Mouse (Mus musculus): ENCODE results near the gene Ndrg2. TPM values are rescaled to one million over a fixed set of nuclear protein-coding genes. Genes with fewer than 3 reads are reported as not detected.

Gene Ndrg2
- polyA plus RNA-seq (2012) = 0.11 TPM in 1 of 2 replicates, not detected in the other

DNA sequence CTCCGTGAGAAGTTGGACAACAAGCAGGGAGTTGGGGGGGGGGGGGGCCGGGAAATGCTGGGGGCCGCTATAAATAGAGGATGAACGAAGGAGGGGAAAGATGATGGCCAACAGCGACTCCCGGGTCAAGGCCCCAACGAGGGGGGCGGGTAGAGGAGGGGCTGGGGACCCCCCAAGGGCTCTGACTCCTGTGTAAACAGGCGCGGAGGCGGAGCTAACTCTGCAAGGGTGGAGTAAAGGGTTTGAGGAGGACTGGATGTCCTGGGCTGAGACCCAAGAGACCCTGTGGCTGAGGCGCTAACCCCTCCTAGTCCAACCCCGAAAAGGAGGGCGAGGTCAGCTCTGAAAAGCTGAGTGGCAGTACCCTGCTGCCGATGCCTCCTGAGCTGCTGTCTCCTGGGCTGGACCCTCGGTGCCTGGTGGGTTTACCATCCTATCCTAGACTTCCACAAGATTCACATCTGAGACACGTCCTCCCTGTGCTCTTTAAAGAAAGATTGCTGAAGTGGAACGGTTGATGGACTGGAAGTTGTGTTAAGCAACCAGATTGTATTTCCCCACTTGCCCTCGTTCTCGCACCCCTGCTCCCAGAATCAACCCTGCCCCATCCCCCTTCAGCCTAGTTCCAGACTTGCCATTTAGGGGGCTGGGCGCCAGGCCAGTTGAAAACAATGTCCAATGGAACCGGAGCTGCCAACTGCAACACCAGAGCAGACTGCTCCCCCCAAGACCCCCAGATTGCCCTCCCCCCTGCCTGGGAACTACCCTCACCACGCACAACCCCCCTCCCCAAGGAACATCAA is at the start of gene Ndrg2:
TSS of gene Ndrg2 (minus strand) at position 199 of the 803 bp plus-strand sequence.
- TF ChIP-seq GATA1 (IDR thresholded peaks at IDR 0.05; ENCODE audit: low read length) = no peak
- no peak for TF ChIP-seq TAL1 (IDR thresholded peaks at IDR 0.05; ENCODE audit: low read length)

DNA sequence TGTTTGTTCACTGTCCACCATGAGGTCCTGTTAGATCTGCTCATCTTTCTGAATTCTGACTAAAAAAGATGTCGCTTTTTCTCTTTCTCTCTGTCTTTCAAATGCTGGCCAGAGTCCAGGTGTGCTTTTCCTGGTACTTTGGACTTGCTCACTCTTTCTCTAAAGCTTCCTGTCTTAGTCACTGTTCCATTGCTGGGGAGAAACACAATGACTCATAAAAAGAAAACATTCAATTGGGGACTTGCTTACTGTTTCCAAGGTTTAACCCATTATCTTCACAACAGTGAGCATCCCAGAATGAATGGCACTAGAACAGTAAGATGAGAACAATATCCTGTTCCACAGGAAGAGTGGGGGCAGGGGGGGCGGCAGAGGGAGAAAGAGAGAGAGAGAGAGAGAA is 46.4 kb upstream of the Ndrg2 start:
- no peaks in the 10 kb centered on the region for H3K4me1 ChIP-seq (ENCODE audit: control insufficient read depth)
- no peak overlapping the region for H3K4me3 ChIP-seq (replicated peaks)
- H3K27me3 ChIP-seq (ENCODE audit: control insufficient read depth) = no peaks in the 10 kb centered on the region
- no peaks in the 10 kb centered on the region for H3K9me3 ChIP-seq (ENCODE audit: control insufficient read depth, low read length)
- TF ChIP-seq GATA1 (IDR thresholded peaks at IDR 0.05; ENCODE audit: low read length) = no peak
- no peak for TF ChIP-seq TAL1 (IDR thresholded peaks at IDR 0.05; ENCODE audit: low read length)
- H3K36me3 ChIP-seq (ENCODE audit: control insufficient read depth) = no peaks in the 10 kb centered on the region

More for the DNA sequence above, at the start of gene Ndrg2:
- no peaks in the 10 kb centered on the region for H3K9me3 ChIP-seq (ENCODE audit: control insufficient read depth, low read length)
- peaks cover 46% of the 10 kb centered on the region for H3K27me3 ChIP-seq (ENCODE audit: control insufficient read depth)
- H3K4me3 ChIP-seq (replicated peaks) = peak within 1 kb of the TSS; percentile 54
- no peaks in the 10 kb centered on the region for H3K36me3 ChIP-seq (ENCODE audit: control insufficient read depth)
- peaks cover 13% of the 10 kb centered on the region for H3K4me1 ChIP-seq (ENCODE audit: control insufficient read depth)

DNA sequence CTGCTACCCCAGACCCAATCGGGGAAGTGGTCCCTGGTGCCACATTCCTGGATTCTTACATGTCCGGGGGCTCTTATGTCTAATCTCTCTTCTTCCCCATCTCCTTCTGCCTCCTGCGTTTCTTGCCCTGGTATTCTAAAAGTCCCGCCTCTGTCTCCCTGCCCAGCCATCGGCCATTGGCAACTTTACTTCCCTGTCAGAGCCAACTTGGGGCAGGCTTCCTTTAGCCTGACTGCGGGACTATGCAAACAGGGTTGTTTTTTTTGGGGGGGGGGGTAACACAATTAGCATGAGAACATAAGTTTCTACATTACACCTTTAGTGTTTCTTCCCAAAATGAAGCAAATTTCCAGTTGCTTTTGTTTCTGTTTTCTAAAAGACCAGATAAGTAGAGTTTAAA is 29.4 kb upstream of the Ndrg2 start:
- H3K4me3 ChIP-seq (replicated peaks) = no peak overlapping the region
- H3K27me3 ChIP-seq (ENCODE audit: control insufficient read depth) = no peaks in the 10 kb centered on the region
- no peaks in the 10 kb centered on the region for H3K36me3 ChIP-seq (ENCODE audit: control insufficient read depth)
- no peaks in the 10 kb centered on the region for H3K4me1 ChIP-seq (ENCODE audit: control insufficient read depth)
- H3K9me3 ChIP-seq (ENCODE audit: control insufficient read depth, low read length) = no peaks in the 10 kb centered on the region
- no peak for TF ChIP-seq GATA1 (IDR thresholded peaks at IDR 0.05; ENCODE audit: low read length)
- TF ChIP-seq TAL1 (IDR thresholded peaks at IDR 0.05; ENCODE audit: low read length) = no peak

DNA sequence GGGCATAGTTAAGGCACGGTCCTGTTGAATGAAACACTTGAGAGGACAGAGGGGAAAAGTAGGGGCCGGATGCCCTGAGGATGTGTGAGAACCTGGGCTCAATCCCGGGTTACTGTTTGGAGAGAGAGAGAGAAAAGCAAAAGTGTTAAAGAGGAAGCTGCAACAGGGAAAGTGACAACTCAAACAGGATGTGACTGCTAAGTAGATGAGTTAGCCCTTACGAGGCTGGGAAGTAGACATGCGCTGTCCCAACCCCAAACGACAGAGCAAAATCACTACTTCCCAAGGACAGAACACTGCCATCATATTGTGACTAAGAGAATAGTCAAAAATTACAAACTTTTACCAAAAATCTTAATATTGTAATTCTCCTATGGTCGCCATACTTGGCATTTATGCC is 28.3 kb upstream of the Ndrg2 start:
- Histone ChIP-seq H3K36me3 (ENCODE audit: control insufficient read depth) (no peaks in the 10 kb centered on the region), H3K9me3 (ENCODE audit: control insufficient read depth, low read length) (no peaks in the 10 kb centered on the region), H3K4me1 (ENCODE audit: control insufficient read depth) (no peaks in the 10 kb centered on the region), H3K4me3 (replicated peaks) (no peak overlapping the region), H3K27me3 (ENCODE audit: control insufficient read depth) (no peaks in the 10 kb centered on the region)
- TF ChIP-seq TAL1 (IDR thresholded peaks at IDR 0.05; ENCODE audit: low read length) = no peak
- TF ChIP-seq GATA1 (IDR thresholded peaks at IDR 0.05; ENCODE audit: low read length) = no peak

DNA sequence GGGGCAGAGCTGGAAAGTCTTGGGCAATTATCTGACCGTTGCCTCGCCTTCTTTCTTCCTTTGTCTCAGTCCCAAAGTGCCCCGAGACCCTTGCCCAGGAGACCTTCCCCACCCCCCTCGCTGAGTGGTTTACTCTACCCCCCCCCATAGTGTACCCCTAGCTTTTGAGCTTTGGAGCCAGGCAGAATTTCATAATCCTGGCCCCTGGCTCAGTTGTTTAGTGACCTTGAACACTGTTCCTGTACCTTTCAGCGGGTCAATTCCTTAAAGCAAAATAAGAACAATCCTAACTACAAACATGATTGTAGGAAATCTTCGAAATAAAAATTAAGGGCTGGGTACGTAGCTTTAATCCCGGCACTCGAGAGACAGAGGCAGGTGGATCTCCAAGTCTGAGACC is 27.6 kb upstream of the Ndrg2 start:
- no peaks in the 10 kb centered on the region for H3K36me3 ChIP-seq (ENCODE audit: control insufficient read depth)
- no peaks in the 10 kb centered on the region for H3K27me3 ChIP-seq (ENCODE audit: control insufficient read depth)
- H3K9me3 ChIP-seq (ENCODE audit: control insufficient read depth, low read length) = no peaks in the 10 kb centered on the region; the same call in 1 of the 2 replicates
- no peaks in the 10 kb centered on the region for H3K4me1 ChIP-seq (ENCODE audit: control insufficient read depth)
- H3K4me3 ChIP-seq (replicated peaks) = no peak overlapping the region
- no peak for TF ChIP-seq TAL1 (IDR thresholded peaks at IDR 0.05; ENCODE audit: low read length)
- no peak for TF ChIP-seq GATA1 (IDR thresholded peaks at IDR 0.05; ENCODE audit: low read length)

DNA sequence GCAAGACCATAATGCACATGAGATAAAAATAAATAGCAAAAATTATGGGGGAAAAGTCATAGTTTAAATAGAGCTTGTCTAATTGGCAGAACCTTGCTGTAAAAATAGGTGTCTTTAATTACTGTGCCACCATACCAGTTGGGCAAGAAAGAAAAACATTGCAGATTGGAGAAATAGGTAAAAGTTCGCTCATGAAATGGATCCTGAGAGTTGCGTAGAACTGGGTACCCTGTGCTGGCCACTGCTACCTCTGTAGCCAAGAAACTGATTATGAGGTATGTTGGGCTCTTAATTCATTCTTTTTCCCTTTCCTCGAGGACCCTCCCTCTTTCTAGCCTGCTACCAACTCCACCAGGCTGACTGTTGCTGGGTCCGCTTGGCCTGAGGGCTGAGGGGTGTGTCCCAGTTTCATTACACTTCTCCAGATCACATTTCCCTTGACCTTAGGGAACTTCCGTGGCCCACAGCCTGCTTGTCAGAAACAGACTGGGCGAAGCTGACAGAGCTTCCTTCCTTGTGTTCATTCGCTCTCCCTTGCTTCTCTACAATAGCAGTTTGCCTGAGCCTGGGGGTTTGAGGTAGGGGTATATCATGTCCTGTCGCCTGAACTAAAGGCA is 27.1 kb upstream of the Ndrg2 start:
- TF ChIP-seq TAL1 (IDR thresholded peaks at IDR 0.05; ENCODE audit: low read length) (no peak), GATA1 (IDR thresholded peaks at IDR 0.05; ENCODE audit: low read length) (no peak)
- no peaks in the 10 kb centered on the region for H3K27me3 ChIP-seq (ENCODE audit: control insufficient read depth)
- no peaks in the 10 kb centered on the region for H3K36me3 ChIP-seq (ENCODE audit: control insufficient read depth)
- no peak overlapping the region for H3K4me3 ChIP-seq (replicated peaks)
- peaks cover 3% of the 10 kb centered on the region; the same call in 1 of the 2 replicates for H3K9me3 ChIP-seq (ENCODE audit: control insufficient read depth, low read length)
- no peaks in the 10 kb centered on the region for H3K4me1 ChIP-seq (ENCODE audit: control insufficient read depth)

DNA sequence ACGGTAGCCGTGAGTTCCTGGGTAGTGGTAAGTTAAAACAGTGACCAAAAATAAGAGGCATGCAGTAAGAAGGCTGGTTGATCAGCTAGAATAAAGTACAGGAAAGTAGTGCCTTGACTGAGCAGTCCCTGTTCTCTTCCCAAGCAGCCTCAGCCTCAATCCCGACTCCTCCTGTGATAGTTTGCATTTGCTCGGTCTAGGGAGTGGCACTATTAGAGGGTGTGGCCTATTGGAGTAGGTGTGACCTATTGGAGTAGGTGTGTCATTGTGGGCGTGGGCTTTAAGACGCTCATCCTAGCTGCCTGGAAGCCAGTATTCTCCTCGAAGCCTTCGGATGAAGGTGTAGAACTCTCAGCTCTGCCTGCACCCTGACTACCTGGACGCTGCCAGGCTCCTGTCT is 25.0 kb upstream of the Ndrg2 start:
- Histone ChIP-seq H3K27me3 (ENCODE audit: control insufficient read depth) (no peaks in the 10 kb centered on the region), H3K4me1 (ENCODE audit: control insufficient read depth) (no peaks in the 10 kb centered on the region), H3K9me3 (ENCODE audit: control insufficient read depth, low read length) (peaks cover 7% of the 10 kb centered on the region), H3K36me3 (ENCODE audit: control insufficient read depth) (no peaks in the 10 kb centered on the region), H3K4me3 (replicated peaks) (no peak overlapping the region)
- TF ChIP-seq GATA1 (IDR thresholded peaks at IDR 0.05; ENCODE audit: low read length) (no peak), TAL1 (IDR thresholded peaks at IDR 0.05; ENCODE audit: low read length) (no peak)

DNA sequence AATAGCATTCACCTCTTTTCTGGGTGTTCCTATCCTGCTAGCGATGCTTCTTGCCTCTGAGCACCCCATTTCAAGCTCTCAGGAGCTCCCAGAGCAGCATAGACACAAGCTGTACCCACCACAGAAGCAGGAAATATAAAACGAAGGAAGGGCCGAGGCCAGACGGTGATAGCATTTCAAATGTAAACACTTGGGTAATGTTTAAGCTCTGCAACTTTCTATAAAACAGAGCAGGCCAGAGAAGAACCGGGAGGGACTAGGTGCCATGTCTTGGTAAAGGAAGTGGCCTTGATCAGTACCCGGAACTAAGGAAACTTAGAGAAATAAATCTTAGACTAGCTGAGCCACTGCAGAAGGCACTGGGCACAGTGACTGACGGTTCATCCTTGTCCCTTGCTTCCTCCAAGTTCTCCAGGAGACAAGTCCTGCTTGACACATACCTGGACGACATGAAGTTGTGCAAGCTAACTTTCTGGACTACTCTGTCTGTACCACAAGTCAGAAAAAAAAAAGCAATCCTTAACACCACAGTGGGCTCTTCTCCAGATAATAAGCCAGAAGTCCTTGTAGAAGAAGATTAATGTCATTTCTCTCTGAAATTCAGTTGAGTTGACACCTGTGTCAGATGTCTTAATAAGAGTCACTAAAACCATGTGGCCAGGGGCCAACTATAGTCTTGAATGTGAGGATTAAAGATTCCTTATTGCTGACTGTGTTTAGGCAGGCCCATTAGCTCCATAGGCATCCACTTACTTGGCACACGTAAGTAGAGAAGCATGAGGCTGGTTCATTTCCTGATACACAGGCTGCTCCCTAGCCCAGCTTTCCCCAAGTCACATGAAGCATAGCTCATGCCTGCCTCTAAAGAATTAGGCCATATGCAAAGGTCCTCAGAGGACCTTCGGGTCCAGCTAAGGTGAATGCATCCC is 18.4 kb upstream of the Ndrg2 start:
- no peak for TF ChIP-seq GATA1 (IDR thresholded peaks at IDR 0.05; ENCODE audit: low read length)
- no peak for TF ChIP-seq TAL1 (IDR thresholded peaks at IDR 0.05; ENCODE audit: low read length)
- Histone ChIP-seq H3K4me1 (ENCODE audit: control insufficient read depth) (no peaks in the 10 kb centered on the region), H3K9me3 (ENCODE audit: control insufficient read depth, low read length) (peaks cover 8% of the 10 kb centered on the region), H3K4me3 (replicated peaks) (no peak overlapping the region), H3K27me3 (ENCODE audit: control insufficient read depth) (no peaks in the 10 kb centered on the region), H3K36me3 (ENCODE audit: control insufficient read depth) (no peaks in the 10 kb centered on the region)

DNA sequence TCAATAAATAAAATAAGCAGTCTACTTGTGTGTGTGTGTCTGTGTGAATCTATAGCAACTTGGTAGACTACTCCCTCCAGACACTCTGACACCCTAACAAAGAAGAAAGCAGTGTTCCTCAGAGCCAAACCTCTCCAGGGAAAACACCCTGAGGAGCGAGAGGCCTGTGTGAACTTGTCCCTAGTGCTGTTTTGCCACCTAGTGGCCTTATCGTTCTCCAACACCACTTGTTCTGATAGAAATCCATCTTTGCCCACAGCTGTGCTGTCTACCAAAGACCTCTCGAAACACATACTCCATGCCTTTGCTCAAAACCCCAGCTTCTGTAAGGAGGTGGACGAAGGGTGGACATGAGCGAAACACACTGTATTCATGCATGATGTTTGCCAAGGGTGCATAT is 16.9 kb upstream of the Ndrg2 start:
- Histone ChIP-seq H3K4me1 (ENCODE audit: control insufficient read depth) (no peaks in the 10 kb centered on the region), H3K9me3 (ENCODE audit: control insufficient read depth, low read length) (peaks cover 5% of the 10 kb centered on the region), H3K36me3 (ENCODE audit: control insufficient read depth) (no peaks in the 10 kb centered on the region), H3K4me3 (replicated peaks) (no peak overlapping the region), H3K27me3 (ENCODE audit: control insufficient read depth) (no peaks in the 10 kb centered on the region)
- TF ChIP-seq GATA1 (IDR thresholded peaks at IDR 0.05; ENCODE audit: low read length) = no peak
- TF ChIP-seq TAL1 (IDR thresholded peaks at IDR 0.05; ENCODE audit: low read length) = no peak
